Mouse (Mus musculus): ENCODE measurements at regions not wholly inside any gene's neighbourhood (a gene's known extent, or its start where the extent isn't known, plus 50 kb on each side); places are given as distances from the start of the nearest gene placed in this dataset.

DNA sequence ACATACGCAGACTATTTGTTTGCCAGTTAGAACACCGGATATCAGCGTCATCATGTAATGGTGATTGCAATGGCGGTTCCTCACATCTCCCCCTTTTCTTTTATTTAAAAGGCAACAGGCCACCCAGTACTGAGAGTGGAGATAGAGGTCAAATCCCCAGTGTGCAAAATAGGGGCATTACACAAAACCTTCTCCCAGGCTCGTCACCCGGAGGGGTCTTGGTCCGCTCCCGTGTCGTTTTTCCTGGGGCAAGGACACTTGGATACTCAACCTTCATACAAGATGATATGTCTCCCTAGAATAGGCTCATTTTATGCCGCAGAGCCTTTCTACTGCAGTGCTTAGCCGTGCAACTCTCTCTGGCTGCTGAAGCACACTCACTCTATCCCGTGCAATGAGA is 94.6 kb upstream of the Spin2g start:
- DNase-seq (ENCODE audit: low spot score in 2 of 2), result peak in 1 of 2 experiments; percentile 56

DNA sequence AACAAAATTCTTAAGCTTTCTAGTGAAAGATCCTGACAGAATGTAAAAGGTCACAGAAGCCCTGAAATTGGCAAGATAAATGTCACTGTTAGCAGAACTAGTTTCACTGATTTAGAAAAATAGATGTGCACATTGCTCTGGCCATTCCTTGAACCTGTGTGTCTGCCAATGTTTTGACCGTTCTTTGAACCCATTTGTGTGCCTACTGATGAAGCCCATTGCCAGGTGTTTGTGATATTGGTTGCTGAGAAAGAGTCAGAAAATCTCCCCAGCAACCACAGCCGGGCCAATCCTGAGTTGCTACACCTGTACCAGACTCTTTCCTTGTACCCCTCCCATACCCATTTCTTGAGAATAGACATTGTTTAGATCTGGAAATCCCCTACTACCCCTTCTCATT is 86.6 kb upstream of the Spin2g start:
- peak in 1 of 2 experiments; percentile 67 for DNase-seq (ENCODE audit: low spot score in 2 of 2)

DNA sequence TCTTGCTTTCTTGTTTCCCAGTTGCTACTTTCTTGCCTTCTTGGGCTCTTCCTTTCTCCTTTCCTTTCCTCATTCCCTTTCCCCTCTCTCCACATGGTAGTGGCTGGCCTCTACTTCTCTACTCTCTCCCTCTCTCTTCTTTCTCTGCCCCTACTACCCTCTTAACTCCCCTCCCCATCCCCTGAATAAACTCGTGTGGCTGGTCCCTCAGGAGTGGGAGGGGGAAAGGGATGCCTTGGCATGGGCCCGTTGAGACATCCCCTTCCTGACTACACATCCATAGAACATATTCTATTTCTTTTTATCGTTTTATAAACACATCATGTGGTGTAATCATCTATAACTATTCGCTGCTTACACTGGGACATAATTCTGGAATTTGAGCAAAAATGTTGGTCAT is 79.2 kb upstream of the Spin2g start:
- peak in 1 of 2 experiments; percentile 60 for DNase-seq (ENCODE audit: low spot score in 2 of 2)

DNA sequence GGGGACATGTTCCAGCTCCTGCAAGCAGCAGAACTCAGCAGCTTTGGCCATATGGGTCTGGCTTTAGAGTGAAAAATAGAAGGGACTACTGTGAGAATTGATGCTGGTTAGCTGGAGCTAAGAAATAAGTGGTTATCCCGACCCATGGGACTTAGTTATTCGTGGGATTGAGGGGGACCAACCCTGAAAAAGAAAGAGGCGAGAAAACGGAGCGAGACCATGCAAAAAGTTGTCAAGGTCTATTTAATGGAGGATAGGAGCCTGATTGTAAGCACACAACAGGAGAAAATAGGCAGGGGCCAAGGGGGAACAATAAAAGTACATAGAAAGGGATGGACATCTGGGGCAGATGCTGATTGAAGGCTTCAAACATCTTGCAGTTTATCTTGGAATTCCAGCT is 75.6 kb upstream of the Spin2g start:
- DNase-seq (ENCODE audit: low spot score in 2 of 2), result peak in 1 of 2 experiments; percentile 62

Data from spleen, postnatal 4 days (tissue).